Comparison of ENCODE assay signal across 10 mouse cellular contexts in genomic region chr3:133111741-133112140, GRCm38 (mm10). TPM values are rescaled to one million over a fixed set of nuclear protein-coding genes. Genes with fewer than 3 reads are reported as not detected.
DNase-seq lines count a peak whose midpoint lies in the region; ATAC-seq and TF ChIP-seq lines count a peak whose summit lies in the region.
"Had no signal": no experiment of that assay in that cellular context is flagged by ENCODE, and none has a peak within 500 bp of the region (broad histone marks: within the 10 kb centered on the region; RNA-seq: fewer than 3 reads in every experiment).

No protein-coding gene starts in this region.

- no peaks in the 10 kb centered on the region for H3K9me3 ChIP-seq in neural tube, embryonic 11.5 days (ENCODE audit: control insufficient read depth, low read length)
- no peaks in the 10 kb centered on the region for H3K9me3 ChIP-seq in neural tube, embryonic 15.5 days (replicated peaks)
- H3K9me3 ChIP-seq: heart, embryonic 15.5 days; midbrain, embryonic 12.5 days had no signal

- H3K4me2 ChIP-seq in neural tube, embryonic 11.5 days (ENCODE audit: low read depth) = no peak overlapping the region
- no peak overlapping the region for H3K4me2 ChIP-seq in neural tube, embryonic 15.5 days
- H3K4me2 ChIP-seq: heart, embryonic 15.5 days; midbrain, embryonic 12.5 days had no signal

- TF ChIP-seq POLR2A in cortical plate, adult 2 months (IDR thresholded peaks at IDR 0.05; ENCODE audit: extremely low read depth, insufficient read depth, low read length) = no peak

- ATAC-seq in neural tube, embryonic 11.5 days (ENCODE audit: insufficient read depth, low FRiP score, low TSS enrichment) = 0 out of 2 replicates have a peak, but pooled peaks have one; percentile 25
- ATAC-seq in neural tube, embryonic 15.5 days (ENCODE audit: low FRiP score) = no peak
- ATAC-seq in megakaryocyte, adult 5-6 weeks (ENCODE audit: poor library complexity, severe bottlenecking) = peak; percentile 92

- intact Hi-C loops in gastrocnemius, adult 2 months (cut with DNase I) = no loop called here

- no peak overlapping the region for H3K27ac ChIP-seq in gastrocnemius, adult 2 months
- H3K27ac ChIP-seq in neural tube, embryonic 11.5 days (ENCODE audit: low read depth, low read length) = no peak overlapping the region
- H3K27ac ChIP-seq in neural tube, embryonic 15.5 days (replicated peaks) = no peak overlapping the region
- H3K27ac ChIP-seq in cortical plate, adult 2 months (ENCODE audit: insufficient read depth, low read length) = no peak overlapping the region
- H3K27ac ChIP-seq: heart, embryonic 15.5 days; midbrain, embryonic 12.5 days had no signal

- no peak overlapping the region for H3K9ac ChIP-seq in neural tube, embryonic 11.5 days (ENCODE audit: low read length)
- no peak overlapping the region for H3K9ac ChIP-seq in neural tube, embryonic 15.5 days (replicated peaks)
- H3K9ac ChIP-seq: heart, embryonic 15.5 days; midbrain, embryonic 12.5 days had no signal

- H3K4me1 ChIP-seq in neural tube, embryonic 11.5 days (ENCODE audit: control insufficient read depth, insufficient read depth, low read length) = no peaks in the 10 kb centered on the region
- H3K4me1 ChIP-seq in neural tube, embryonic 15.5 days = no peaks in the 10 kb centered on the region
- no peaks in the 10 kb centered on the region for H3K4me1 ChIP-seq in cortical plate, adult 2 months (ENCODE audit: control insufficient read depth, insufficient read depth, low read length)
- H3K4me1 ChIP-seq: heart, embryonic 15.5 days; midbrain, embryonic 12.5 days had no signal

- TF ChIP-seq CTCF in gastrocnemius, adult 2 months (IDR thresholded peaks at IDR 0.05) = peak; percentile 23; the same call in 1 of the 2 replicates
- peak; percentile 24; the same call in 1 of the 2 replicates for TF ChIP-seq CTCF in cortical plate, adult 2 months (IDR thresholded peaks at IDR 0.05; ENCODE audit: extremely low read depth, insufficient read depth, low read length)

- no peak for DNase-seq in gastrocnemius, adult 2 months
- no peak for DNase-seq in gastrocnemius, postnatal 10 days
- peak; percentile 26 for DNase-seq in neural tube, embryonic 11.5 days (ENCODE audit: low spot score)
- no peak for DNase-seq in ovary, postnatal 36 days (ENCODE audit: low spot score)
- DNase-seq in c-Kit-positive CD71-positive TER-119-positive erythroid progenitor cells, embryonic 14.5 days (ENCODE audit: low spot score) = no peak

- 43% methylated on average over 2 of the region's 2 CpGs for WGBS in neural tube, embryonic 11.5 days
- WGBS in neural tube, embryonic 15.5 days = 41% methylated on average over 2 of the region's 2 CpGs

- H3K36me3 ChIP-seq in neural tube, embryonic 11.5 days (ENCODE audit: control insufficient read depth, insufficient read depth, low read length) = peaks cover 5% of the 10 kb centered on the region
- peaks cover 23% of the 10 kb centered on the region for H3K36me3 ChIP-seq in neural tube, embryonic 15.5 days

- no peak overlapping the region for H3K4me3 ChIP-seq in gastrocnemius, adult 2 months
- no peak overlapping the region for H3K4me3 ChIP-seq in neural tube, embryonic 11.5 days (ENCODE audit: low read depth, low read length)
- H3K4me3 ChIP-seq in neural tube, embryonic 15.5 days (replicated peaks) = no peak overlapping the region
- no peak overlapping the region for H3K4me3 ChIP-seq in cortical plate, adult 2 months (ENCODE audit: insufficient read depth, low read length)
- H3K4me3 ChIP-seq: heart, embryonic 15.5 days; midbrain, embryonic 12.5 days had no signal

- no peaks in the 10 kb centered on the region for H3K27me3 ChIP-seq in neural tube, embryonic 11.5 days (ENCODE audit: control insufficient read depth, insufficient read depth, low read length)
- H3K27me3 ChIP-seq in neural tube, embryonic 15.5 days (replicated peaks) = no peaks in the 10 kb centered on the region
- H3K27me3 ChIP-seq: heart, embryonic 15.5 days; midbrain, embryonic 12.5 days had no signal

RNA-seq across cellular contexts. Expression of gene Gstcd, which starts 19.9 kb away (rescaled TPM):
- total RNA-seq in gastrocnemius, adult 2 months (2021) = 1 to 10 TPM; 2.2 to 3.0 TPM
- 1 to 10 TPM; 5.9 to 7.0 TPM for total RNA-seq in gastrocnemius, postnatal 10 days (2021)
- 9.7 and 11.0 TPM in 2 replicates for polyA plus RNA-seq in neural tube, embryonic 11.5 days (2014; fragmentation: Nextera tagmentation; extraction: Ambion mirVana)
- polyA plus RNA-seq in neural tube, embryonic 15.5 days (2015; fragmentation: Nextera tagmentation; extraction: Ambion mirVana) = 2.9 and 4.2 TPM in 2 replicates
- polyA plus RNA-seq in cortical plate, adult 2 months (2012; rRNA removed) = 3.7 and 4.0 TPM in 2 replicates
- 8.4 and 11.6 TPM in 2 replicates for total RNA-seq in megakaryocyte, adult 5-6 weeks (2015)
- total RNA-seq in megakaryocyte, adult 5-6 weeks (2017) = 6.0 and 6.4 TPM in 2 replicates

RNA-seq across cellular contexts. Expression of gene Ints12, which starts 20.1 kb away (rescaled TPM):
- total RNA-seq in gastrocnemius, adult 2 months (2021) = 1 to 10 TPM; 7.4 to 7.5 TPM
- 1 to 10 TPM; 7.4 to 8.6 TPM for total RNA-seq in gastrocnemius, postnatal 10 days (2021)
- polyA plus RNA-seq in neural tube, embryonic 11.5 days (2014; fragmentation: Nextera tagmentation; extraction: Ambion mirVana) = 23.8 and 24.1 TPM in 2 replicates
- polyA plus RNA-seq in neural tube, embryonic 15.5 days (2015; fragmentation: Nextera tagmentation; extraction: Ambion mirVana) = 13.7 and 17.6 TPM in 2 replicates
- 7.4 and 7.9 TPM in 2 replicates for polyA plus RNA-seq in cortical plate, adult 2 months (2012; rRNA removed)
- total RNA-seq in megakaryocyte, adult 5-6 weeks (2015) = 44.9 and 45.4 TPM in 2 replicates
- total RNA-seq in megakaryocyte, adult 5-6 weeks (2017) = 26.7 and 30.2 TPM in 2 replicates
